Mouse (Mus musculus): ENCODE data around the gene Pex16.

The Pex16 gene

DNA sequence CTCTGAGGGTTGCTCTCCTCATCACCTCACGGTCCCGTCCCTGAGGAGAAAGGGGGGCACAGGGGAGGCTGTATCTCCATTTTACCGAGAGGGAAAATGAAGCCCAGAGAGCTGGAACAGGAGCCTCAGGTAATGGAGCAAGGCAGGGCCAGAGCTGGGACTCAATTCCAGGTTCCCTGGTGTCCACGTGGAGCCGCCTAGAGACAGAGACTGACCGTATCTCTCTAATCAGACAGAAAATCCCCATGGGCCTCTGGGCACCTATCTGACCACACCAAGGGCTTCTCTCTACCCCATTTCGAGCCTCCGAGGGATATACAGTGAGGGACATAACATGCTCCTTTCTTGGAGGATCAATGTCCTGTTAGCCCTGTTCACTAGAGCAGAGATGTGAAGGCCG is 48.7 kb downstream of the Pex16 start:
- DNase-seq (ENCODE audit: low spot score), result no peak

DNA sequence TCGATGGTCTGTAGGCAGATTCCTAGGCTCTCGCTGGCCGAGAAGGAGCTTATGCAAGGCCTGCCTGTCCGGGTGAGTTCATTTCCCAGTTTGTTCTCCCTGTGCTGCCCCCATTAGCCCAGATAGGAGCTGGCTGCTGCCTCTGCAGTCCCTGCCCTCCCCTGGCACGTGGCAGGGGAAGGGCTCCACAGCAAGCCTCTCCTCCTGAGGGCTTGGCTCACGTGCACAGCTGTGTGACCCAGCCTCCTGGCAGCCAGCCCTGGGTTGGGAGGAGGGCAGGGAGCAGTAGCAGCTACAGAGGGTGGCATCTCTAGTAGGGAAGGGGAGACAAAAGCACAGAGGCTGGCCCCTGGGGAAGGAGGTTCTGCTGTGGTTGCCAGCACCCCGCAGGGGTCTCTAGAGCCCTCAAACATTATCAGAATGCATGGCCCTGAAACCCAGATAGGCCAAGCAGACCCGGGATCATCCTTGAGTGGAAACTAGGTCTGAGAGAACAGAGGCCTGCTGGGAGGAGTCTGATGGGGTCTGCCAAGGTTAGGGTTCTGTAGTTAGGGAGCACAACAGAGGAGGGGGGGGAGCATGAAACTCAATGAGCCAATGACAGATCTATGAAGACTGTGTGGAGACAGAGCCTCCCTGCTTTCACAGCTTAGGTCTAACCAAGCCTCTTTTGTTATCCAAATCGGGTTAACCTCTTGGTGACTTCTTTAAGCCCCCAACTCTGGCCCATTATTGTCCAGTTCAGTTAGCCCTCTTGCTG is 49.4 kb downstream of the Pex16 start:
- peak; percentile 88 for DNase-seq (ENCODE audit: low spot score)

DNA sequence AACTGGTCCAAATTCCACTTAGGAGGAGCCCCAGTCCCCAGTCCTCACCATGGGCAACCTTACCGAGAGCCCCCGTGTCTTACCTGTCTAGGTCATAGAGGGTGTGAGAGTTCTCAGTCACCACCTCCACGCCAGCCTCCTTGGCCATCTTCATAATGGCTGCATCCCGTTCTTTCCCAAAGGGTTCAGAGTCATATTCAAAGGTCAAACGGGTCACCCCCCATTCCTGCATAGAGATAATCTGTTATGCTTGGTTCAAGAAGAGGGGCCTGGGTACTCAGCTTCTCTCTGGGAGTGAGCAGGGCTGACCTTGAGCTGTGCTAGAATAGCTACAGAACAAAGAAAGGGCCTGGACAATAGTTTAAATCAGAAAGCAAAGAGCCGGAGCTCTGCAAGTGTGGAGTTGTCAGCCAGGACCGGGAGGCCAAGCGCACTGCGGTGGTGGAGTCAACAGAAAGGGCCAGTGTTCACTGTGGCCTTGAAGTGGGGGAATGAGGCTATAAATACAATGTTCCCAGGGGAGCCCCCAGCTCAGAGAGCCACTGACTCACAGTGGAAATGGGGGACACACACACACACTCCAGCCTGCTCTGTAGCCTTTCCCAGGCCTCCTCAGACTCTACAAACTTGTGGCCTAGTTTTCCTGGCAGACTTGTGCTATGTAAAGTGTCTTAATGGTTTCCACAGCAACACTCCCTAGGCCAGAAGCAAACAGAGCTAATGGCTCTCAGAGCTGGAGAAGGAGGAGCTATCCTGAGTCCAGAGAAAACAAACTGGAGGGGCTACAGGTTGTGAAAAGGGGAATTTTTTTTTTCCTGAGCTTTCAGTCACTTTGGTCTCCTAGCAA is 50.2 kb downstream of the Pex16 start:
- peak; percentile 63 for DNase-seq (ENCODE audit: low spot score)

DNA sequence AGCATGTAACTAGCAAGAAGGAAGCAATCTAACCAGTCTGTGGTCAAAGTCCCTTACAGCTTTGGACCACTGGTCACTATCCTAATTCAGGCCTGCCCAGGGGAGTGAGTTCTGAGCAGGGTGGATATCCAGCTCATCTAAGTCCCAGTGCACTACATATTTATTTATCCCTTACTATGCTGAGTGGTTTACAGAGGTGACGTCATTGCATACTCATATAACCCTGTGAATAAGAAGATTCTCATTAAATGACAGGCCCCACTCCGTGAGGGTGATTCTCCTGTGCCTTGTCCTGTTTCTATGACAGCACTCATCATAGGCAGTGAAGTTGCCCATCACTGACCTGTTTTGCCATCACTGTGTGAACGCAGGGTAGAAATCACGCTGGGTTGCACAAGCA is 50.9 kb downstream of the Pex16 start:
- DNase-seq (ENCODE audit: low spot score), result no peak

DNA sequence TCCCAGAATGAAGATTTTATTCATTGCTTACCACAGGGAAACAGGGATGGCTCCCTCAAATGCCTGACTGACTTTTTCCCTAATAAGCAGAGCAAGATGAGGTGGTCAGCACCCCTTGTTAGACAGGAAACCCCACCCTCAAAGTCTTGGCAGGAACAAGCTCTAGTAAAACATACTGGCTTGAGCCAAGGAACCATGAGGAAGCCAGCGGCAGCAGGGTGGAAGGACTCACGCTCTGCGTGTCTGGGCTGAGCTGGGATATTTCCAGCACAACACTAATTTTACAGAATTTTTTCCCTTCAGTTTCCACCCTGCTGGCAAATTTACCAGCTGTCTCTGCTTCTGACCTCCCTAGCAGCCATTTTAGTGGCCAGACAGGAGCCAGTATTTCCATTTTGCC is 52.0 kb downstream of the Pex16 start:
- DNase-seq (ENCODE audit: low spot score), result no peak

DNA sequence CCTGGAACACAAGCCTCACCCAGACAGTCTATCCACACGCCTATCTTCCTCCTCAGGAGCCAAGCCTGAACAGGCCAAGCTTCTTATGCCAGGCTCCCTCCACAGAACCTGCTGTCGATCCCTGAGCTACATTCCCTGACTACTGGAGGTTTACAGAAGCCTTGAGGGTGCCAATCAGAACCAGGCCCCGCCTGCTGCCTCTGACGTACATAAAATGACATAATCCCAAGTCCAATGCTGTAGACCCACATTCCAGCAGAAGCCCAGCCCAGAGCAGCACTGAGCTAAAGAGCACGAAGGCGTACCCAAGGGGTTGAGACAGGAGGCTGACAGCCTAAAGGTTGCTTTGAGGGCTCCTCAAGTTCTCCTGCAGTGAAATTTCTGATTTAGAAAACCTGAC is 53.4 kb downstream of the Pex16 start:
- peak; percentile 82 for DNase-seq (ENCODE audit: low spot score)

DNA sequence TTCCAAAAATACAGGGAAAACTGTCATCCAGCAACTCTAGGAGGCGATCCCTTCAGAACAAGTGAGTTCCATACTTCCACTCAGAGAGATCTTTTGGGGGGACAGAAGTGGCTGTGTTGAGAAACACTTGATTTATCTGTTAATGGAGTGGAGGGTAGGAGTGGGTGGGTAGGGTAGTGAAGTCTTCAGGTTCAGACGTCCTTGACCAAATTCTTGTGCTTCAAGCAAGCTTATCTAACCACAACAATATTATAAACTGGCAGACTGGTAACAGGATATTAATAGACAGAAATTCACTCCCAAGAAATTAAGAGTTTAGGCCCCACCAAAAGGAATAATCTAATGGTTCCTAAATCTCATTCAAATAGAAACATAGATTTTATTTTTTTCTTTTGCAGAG is 55.6 kb downstream of the Pex16 start:
- DNase-seq (ENCODE audit: low spot score), result no peak

Data from left cerebral cortex, adult 11 months (tissue).